Mouse (Mus musculus) hindbrain, embryonic 16.5 days (tissue): Measurements from ENCODE around the gene Pla2g2f. TPM values are rescaled to one million over a fixed set of nuclear protein-coding genes. Genes with fewer than 3 reads are reported as not detected.
A peak's percentile ranks its signal among the peaks of the same experiment; 100 is the strongest.

Experiments used
- ATAC-seq: fragments of 200-750 bp; cut with Nextera tagmentation; 2 replicates; pipeline ENCODE4 v1.8.0; 2017; ENCODE audit warnings: moderate TSS enrichment, moderate library complexity
- H3K27ac ChIP-seq: fragments of 300-500 bp; sonication (generic); 2 replicates; pipeline ENCODE4 v1.5.1; 2014; ENCODE audit warnings: low read depth, mild to moderate bottlenecking, control low read depth, low read length, moderate library complexity
- H3K27me3 ChIP-seq: fragments of 300-500 bp; sonication (generic); replicated peaks from 2 replicates; pipeline ENCODE4 v1.6.1; 2014; ENCODE audit warnings: low read length; ENCODE audit not compliant: control insufficient read depth, insufficient read depth
- H3K36me3 ChIP-seq: fragments of 300-500 bp; sonication (generic); 2 replicates; pipeline ENCODE4 v1.6.1; 2014; ENCODE audit warnings: mild to moderate bottlenecking, low read length, moderate library complexity, mixed read lengths; ENCODE audit not compliant: control insufficient read depth, insufficient read depth
- H3K4me1 ChIP-seq: fragments of 300-500 bp; sonication (generic); 2 replicates; pipeline ENCODE4 v1.6.1; 2014; ENCODE audit warnings: low read depth, low read length; ENCODE audit not compliant: control insufficient read depth, insufficient read depth
- H3K4me2 ChIP-seq: fragments of 300-500 bp; sonication (generic); 2 replicates; pipeline ENCODE4 v1.6.1; 2014; ENCODE audit warnings: mild to moderate bottlenecking, low read length, control low read depth, moderate library complexity
- H3K4me3 ChIP-seq: fragments of 300-500 bp; sonication (generic); 2 replicates; pipeline ENCODE4 v1.5.1; 2014; ENCODE audit warnings: mild to moderate bottlenecking, low read length, control low read depth, moderate library complexity
- H3K9ac ChIP-seq: fragments of 300-500 bp; sonication (generic); 2 replicates; pipeline ENCODE4 v1.6.1; 2014; ENCODE audit warnings: low read depth, mild to moderate bottlenecking, control low read depth, low read length, moderate library complexity
- H3K9me3 ChIP-seq: fragments of 300-500 bp; sonication (generic); 2 replicates; pipeline ENCODE4 v1.6.1; 2014; ENCODE audit warnings: mild to moderate bottlenecking, low read length, moderate library complexity; ENCODE audit not compliant: control insufficient read depth
- WGBS: fragments of 180-500 bp; shearing (Covaris S2); extraction: QIAGEN DNeasy Blood & Tissue Kit; methylation state at CpG from one replicate; pipeline ENCODE4 v1.1.7; 2014; 5-methylcytosine and 5-hydroxymethylcytosine counted together
- polyA plus RNA-seq: library from polyadenylated mRNA; unstranded; fragments of >200 nt; fragmentation: Nextera tagmentation; extraction: Ambion mirVana; gene quantifications from 2 replicates; pipeline ENCODE4 v1.2.1, GENCODE M21; 2015

The Pla2g2f gene
- polyA plus RNA-seq, 1 experiment from 2014 or later, result 0.06 TPM

GRCm38 (mm10) chr4:138714186-138714585 lies 43.2 kb downstream of the Pla2g2f start:
- 100% methylated on average over 1 of the region's 1 CpGs for WGBS
- Histone ChIP-seq H3K4me3 (no peak overlapping the region), H3K4me2 (no peak overlapping the region)

GRCm38 (mm10) chr4:138712621-138713020 lies 44.8 kb downstream of the Pla2g2f start:
- 75% methylated on average over 8 of the region's 8 CpGs for WGBS
- Histone ChIP-seq H3K4me3 (no peak overlapping the region), H3K36me3 (no peaks in the 10 kb centered on the region), H3K27me3 (no peaks in the 10 kb centered on the region), H3K9ac (no peak overlapping the region), H3K9me3 (no peaks in the 10 kb centered on the region), H3K4me2 (no peak overlapping the region), H3K27ac (no peak overlapping the region), H3K4me1 (peaks cover 16% of the 10 kb centered on the region)
- no peak for ATAC-seq

More at GRCm38 (mm10) chr4:138714186-138714585, 43.2 kb downstream of the Pla2g2f start:
- Histone ChIP-seq H3K27ac (no peak overlapping the region), H3K9me3 (no peaks in the 10 kb centered on the region), H3K36me3 (no peaks in the 10 kb centered on the region), H3K27me3 (no peaks in the 10 kb centered on the region), H3K4me1 (peaks cover 14% of the 10 kb centered on the region), H3K9ac (no peak overlapping the region)
- no peak for ATAC-seq

GRCm38 (mm10) chr4:138712096-138712495 lies 45.3 kb downstream of the Pla2g2f start:
- Histone ChIP-seq H3K27me3 (no peaks in the 10 kb centered on the region), H3K27ac (no peak overlapping the region), H3K4me2 (no peak overlapping the region), H3K9me3 (no peaks in the 10 kb centered on the region), H3K4me3 (no peak overlapping the region), H3K4me1 (peaks cover 16% of the 10 kb centered on the region), H3K9ac (no peak overlapping the region), H3K36me3 (no peaks in the 10 kb centered on the region)
- 86% methylated on average over 11 of the region's 11 CpGs for WGBS
- no peak for ATAC-seq

GRCm38 (mm10) chr4:138711051-138711820 lies 46.2 kb downstream of the Pla2g2f start:
- Histone ChIP-seq H3K4me1 (peaks cover 16% of the 10 kb centered on the region), H3K27ac (peak overlapping the region; percentile 74), H3K4me3 (no peak overlapping the region), H3K4me2 (no peak overlapping the region), H3K9me3 (no peaks in the 10 kb centered on the region), H3K27me3 (no peaks in the 10 kb centered on the region), H3K36me3 (no peaks in the 10 kb centered on the region), H3K9ac (no peak overlapping the region; the same call in 1 of the 2 replicates)
- ATAC-seq, result peak; percentile 24; the same call in 1 of the 2 replicates
- WGBS, result 63% methylated on average over 17 of the region's 17 CpGs

GRCm38 (mm10) chr4:138710633-138711032 lies 46.8 kb downstream of the Pla2g2f start:
- Histone ChIP-seq H3K4me3 (no peak overlapping the region), H3K9me3 (no peaks in the 10 kb centered on the region), H3K27ac (peak overlapping the region; percentile 74), H3K36me3 (no peaks in the 10 kb centered on the region), H3K4me1 (peaks cover 16% of the 10 kb centered on the region), H3K4me2 (no peak overlapping the region), H3K9ac (no peak overlapping the region; the same call in 1 of the 2 replicates), H3K27me3 (no peaks in the 10 kb centered on the region)
- peak; percentile 72 for ATAC-seq
- 43% methylated on average over 11 of the region's 11 CpGs for WGBS

GRCm38 (mm10) chr4:138709944-138710343 lies 47.5 kb downstream of the Pla2g2f start:
- Histone ChIP-seq H3K27me3 (no peaks in the 10 kb centered on the region), H3K9ac (no peak overlapping the region), H3K4me3 (no peak overlapping the region), H3K27ac (peak overlapping the region; percentile 74), H3K4me2 (no peak overlapping the region), H3K36me3 (no peaks in the 10 kb centered on the region), H3K9me3 (no peaks in the 10 kb centered on the region), H3K4me1 (peaks cover 16% of the 10 kb centered on the region)
- WGBS, result 43% methylated on average over 7 of the region's 7 CpGs
- ATAC-seq, result peak; percentile 57; the same call in 1 of the 2 replicates

GRCm38 (mm10) chr4:138709246-138709645 lies 48.2 kb downstream of the Pla2g2f start:
- Histone ChIP-seq H3K27me3 (no peaks in the 10 kb centered on the region), H3K4me3 (no peak overlapping the region), H3K9me3 (no peaks in the 10 kb centered on the region), H3K36me3 (no peaks in the 10 kb centered on the region), H3K9ac (no peak overlapping the region), H3K4me2 (no peak overlapping the region), H3K27ac (no peak overlapping the region), H3K4me1 (peaks cover 16% of the 10 kb centered on the region)
- WGBS, result 83% methylated on average over 11 of the region's 11 CpGs
- ATAC-seq, result no peak

GRCm38 (mm10) chr4:138708636-138709035 lies 48.8 kb downstream of the Pla2g2f start:
- no peak overlapping the region for H3K9ac ChIP-seq
- H3K27ac ChIP-seq, result no peak overlapping the region
- no peaks in the 10 kb centered on the region for H3K36me3 ChIP-seq
- ATAC-seq, result no peak
- no peak overlapping the region for H3K4me2 ChIP-seq
- H3K9me3 ChIP-seq, result no peaks in the 10 kb centered on the region
- no peak overlapping the region for H3K4me3 ChIP-seq
- no peaks in the 10 kb centered on the region for H3K27me3 ChIP-seq
- WGBS, result 10% methylated on average over 7 of the region's 7 CpGs
- peaks cover 16% of the 10 kb centered on the region for H3K4me1 ChIP-seq

GRCm38 (mm10) chr4:138706620-138707019 lies 50.8 kb downstream of the Pla2g2f start:
- Histone ChIP-seq H3K9ac (no peak overlapping the region), H3K4me3 (no peak overlapping the region), H3K36me3 (no peaks in the 10 kb centered on the region), H3K9me3 (no peaks in the 10 kb centered on the region), H3K27me3 (no peaks in the 10 kb centered on the region), H3K4me2 (no peak overlapping the region), H3K4me1 (peaks cover 16% of the 10 kb centered on the region), H3K27ac (no peak overlapping the region)
- 94% methylated on average over 8 of the region's 8 CpGs for WGBS
- no peak for ATAC-seq
